Mouse (Mus musculus): ENCODE results near the gene Itm2c. TPM values are rescaled to one million over a fixed set of nuclear protein-coding genes. Genes with fewer than 3 reads are reported as not detected.

Gene Itm2c
- total RNA-seq, 2 experiments from 2014 or later, result 521 to 559 TPM

GRCm38 (mm10) chr1:85925183-85925582 is 31.1 kb downstream of the Itm2c start:
- no peak for DNase-seq (ENCODE audit: low spot score in 2 of 2)
- intact Hi-C loops (cut with DNase I), result no loop called here

GRCm38 (mm10) chr1:85928057-85928687 is 34.1 kb downstream of the Itm2c start, which contains the start of gene 4933407L21Rik:
Gene 4933407L21Rik (plus strand): TSS chr1:85928483.
- intact Hi-C loops (cut with DNase I), result no loop called here

GRCm38 (mm10) chr1:85928688-85929065 is 34.6 kb downstream of the Itm2c start:
- intact Hi-C loops (cut with DNase I), result no loop called here
- DNase-seq (ENCODE audit: low spot score in 2 of 2), result no peak

More at GRCm38 (mm10) chr1:85928057-85928687, 34.1 kb downstream of the Itm2c start, which contains the start of gene 4933407L21Rik:
- DNase-seq (ENCODE audit: low spot score in 2 of 2), result peak; percentile 85 to 94

GRCm38 (mm10) chr1:85929406-85929805 is 35.3 kb downstream of the Itm2c start:
- no peak for DNase-seq (ENCODE audit: low spot score in 2 of 2)
- intact Hi-C loops (cut with DNase I), result no loop called here

GRCm38 (mm10) chr1:85931170-85931569 is 37.1 kb downstream of the Itm2c start:
- intact Hi-C loops (cut with DNase I), result loop anchor here (5.0 kb wide), 1 partner anchor 79 kb away; no protein-coding TSS in a partner anchor
- peak in 1 of 2 experiments; percentile 65 for DNase-seq (ENCODE audit: low spot score in 2 of 2)

- no peak for DNase-seq (ENCODE audit: low spot score in 2 of 2)
- intact Hi-C loops (cut with DNase I), result loop anchor here (2.0 to 5.0 kb wide), 2 partner anchors 38 to 81 kb away; partner anchors contain the start of gene Itm2c
These were observed 39.1 kb downstream of the Itm2c start for GRCm38 (mm10) chr1:85933226-85933625.

GRCm38 (mm10) chr1:85933631-85934465 is 39.8 kb downstream of the Itm2c start:
- intact Hi-C loops (cut with DNase I), result loop anchor here (2.0 to 5.0 kb wide), 3 partner anchors 39 to 82 kb away; partner anchors contain the start of gene Itm2c
- DNase-seq (ENCODE audit: low spot score in 2 of 2), result peak in 1 of 2 experiments; percentile 47

GRCm38 (mm10) chr1:85934560-85934959 is 40.5 kb downstream of the Itm2c start:
- no peak for DNase-seq (ENCODE audit: low spot score in 2 of 2)
- intact Hi-C loops (cut with DNase I), result loop anchor here (2.0 to 5.0 kb wide), 2 partner anchors 74 to 82 kb away; no protein-coding TSS in a partner anchor

- peak; percentile 71 for DNase-seq (ENCODE audit: low spot score in 2 of 2)
- intact Hi-C loops (cut with DNase I), result loop anchor here (2.0 kb wide), 1 partner anchor 74 kb away; no protein-coding TSS in a partner anchor
These were observed 41.2 kb downstream of the Itm2c start for GRCm38 (mm10) chr1:85935148-85935852.

- no peak for DNase-seq (ENCODE audit: low spot score in 2 of 2)
- intact Hi-C loops (cut with DNase I), result no loop called here
These were observed 42.2 kb downstream of the Itm2c start for GRCm38 (mm10) chr1:85936265-85936664.

- no peak for DNase-seq (ENCODE audit: low spot score in 2 of 2)
- intact Hi-C loops (cut with DNase I), result no loop called here
These were observed 43.2 kb downstream of the Itm2c start for GRCm38 (mm10) chr1:85937323-85937722.

GRCm38 (mm10) chr1:85942318-85942717 is 48.2 kb downstream of the Itm2c start:
- intact Hi-C loops (cut with DNase I), result no loop called here
- DNase-seq (ENCODE audit: low spot score in 2 of 2), result peak in 1 of 2 experiments; percentile 53

GRCm38 (mm10) chr1:85949085-85949684 is 55.1 kb downstream of the Itm2c start:
- no peak for DNase-seq (ENCODE audit: low spot score in 2 of 2)
- intact Hi-C loops (cut with DNase I), result no loop called here

GRCm38 (mm10) chr1:85955150-85955549 is 61.1 kb downstream of the Itm2c start:
- no peak for DNase-seq (ENCODE audit: low spot score in 2 of 2)
- intact Hi-C loops (cut with DNase I), result no loop called here

GRCm38 (mm10) chr1:85957290-85957689 is 63.2 kb downstream of the Itm2c start:
- DNase-seq (ENCODE audit: low spot score in 2 of 2), result no peak
- intact Hi-C loops (cut with DNase I), result no loop called here

- intact Hi-C loops (cut with DNase I), result no loop called here
- DNase-seq (ENCODE audit: low spot score in 2 of 2), result peak; percentile 35 to 54
These were observed 64.0 kb downstream of the Itm2c start for GRCm38 (mm10) chr1:85957942-85958619.

Measured in left cerebral cortex, postnatal 14 days (tissue).